Mouse (Mus musculus): ENCODE measurements around the gene Fxn. TPM values are rescaled to one million over a fixed set of nuclear protein-coding genes. Genes with fewer than 3 reads are reported as not detected.
A peak's percentile ranks its signal among the peaks of the same experiment; 100 is the strongest.
"Not testable (repeated sequence)": the region's sequence is repeated elsewhere in the genome, so short reads cannot be mapped to it uniquely, and the experiment has no call there.

Gene Fxn
- polyA plus RNA-seq, 1 experiment: 17.6 TPM

- Histone ChIP-seq H3K4me2 (ENCODE audit: low read depth) (no peak overlapping the region), H3K27me3 (ENCODE audit: control insufficient read depth, insufficient read depth, insufficient read length) (no peaks in the 10 kb centered on the region), H3K4me3 (no peak overlapping the region), H3ac (ENCODE audit: control insufficient read depth, insufficient read length) (no peak overlapping the region), H3K36me3 (ENCODE audit: control insufficient read depth, insufficient read depth) (no peaks in the 10 kb centered on the region), H3K79me2 (ENCODE audit: control insufficient read depth, insufficient read depth) (no peaks in the 10 kb centered on the region)
- no peak for TF ChIP-seq SRF (IDR thresholded peaks at IDR 0.05; ENCODE audit: control insufficient read depth, insufficient read length, low read depth)
- TF ChIP-seq MYOD1 (IDR thresholded peaks at IDR 0.05; ENCODE audit: control insufficient read depth in 1 of 3, insufficient read length in 2 of 3, low read depth in 2 of 3): no peak
- TF ChIP-seq MYOG (IDR thresholded peaks at IDR 0.05; ENCODE audit: control insufficient read depth in 1 of 3, insufficient read depth in 1 of 3, insufficient read length in 2 of 3, low read depth in 2 of 3): no peak
- TF ChIP-seq REST (IDR thresholded peaks at IDR 0.05; ENCODE audit: insufficient read depth, insufficient read length): no peak
- TF ChIP-seq E2F4 (IDR thresholded peaks at IDR 0.05; ENCODE audit: insufficient read depth): no peak
- no peak for TF ChIP-seq TCF3 (IDR thresholded peaks at IDR 0.05; ENCODE audit: insufficient read length, low read depth)
- no peak for TF ChIP-seq USF1 (IDR thresholded peaks at IDR 0.05; ENCODE audit: low read depth)
- no peak for TF ChIP-seq MAX (IDR thresholded peaks at IDR 0.05; ENCODE audit: low read depth)
- TF ChIP-seq POLR2A (IDR thresholded peaks at IDR 0.05; ENCODE audit: insufficient read length, low read depth): no peak
- TF ChIP-seq CEBPB (IDR thresholded peaks at IDR 0.05; ENCODE audit: insufficient read depth, poor library complexity, severe bottlenecking): no peak
- no peak for TF ChIP-seq POLR2AphosphoS2 (IDR thresholded peaks at IDR 0.05; ENCODE audit: insufficient read length, low read depth)
Measured at GRCm38 (mm10) chr19:24241271-24241670, 39.1 kb downstream of the Fxn start.

DNA sequence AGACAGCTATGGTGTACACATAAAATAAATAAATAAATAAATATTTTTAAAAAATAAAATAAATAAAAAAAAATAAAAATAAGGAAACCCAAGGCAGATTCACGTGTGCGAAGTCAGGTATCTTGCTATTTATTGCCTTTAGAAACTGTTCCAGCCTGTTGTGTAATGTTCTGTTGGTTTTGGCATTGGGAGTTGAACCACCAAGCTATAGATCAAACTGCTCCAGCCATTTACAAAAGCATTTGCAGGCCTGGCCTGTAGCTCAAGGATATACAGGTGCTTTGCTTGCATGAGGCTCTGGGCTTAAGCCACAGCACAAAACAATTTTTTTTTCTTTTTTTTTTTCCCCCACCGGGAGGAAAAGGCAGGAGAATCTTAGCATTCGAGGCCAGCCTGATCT is 42.4 kb downstream of the Fxn start:
- Histone ChIP-seq H3K79me2 (ENCODE audit: control insufficient read depth, insufficient read depth) (no peaks in the 10 kb centered on the region), H3K4me3 (no peak overlapping the region), H3K4me2 (ENCODE audit: low read depth) (no peak overlapping the region), H3K27me3 (ENCODE audit: control insufficient read depth, insufficient read depth, insufficient read length) (no peaks in the 10 kb centered on the region), H3K36me3 (ENCODE audit: control insufficient read depth, insufficient read depth) (no peaks in the 10 kb centered on the region), H3ac (ENCODE audit: control insufficient read depth, insufficient read length) (no peak overlapping the region)
- TF ChIP-seq TCF12 (IDR thresholded peaks at IDR 0.05; ENCODE audit: insufficient read depth, poor library complexity, severe bottlenecking) (no peak), REST (IDR thresholded peaks at IDR 0.05; ENCODE audit: insufficient read depth, insufficient read length) (no peak)

DNA sequence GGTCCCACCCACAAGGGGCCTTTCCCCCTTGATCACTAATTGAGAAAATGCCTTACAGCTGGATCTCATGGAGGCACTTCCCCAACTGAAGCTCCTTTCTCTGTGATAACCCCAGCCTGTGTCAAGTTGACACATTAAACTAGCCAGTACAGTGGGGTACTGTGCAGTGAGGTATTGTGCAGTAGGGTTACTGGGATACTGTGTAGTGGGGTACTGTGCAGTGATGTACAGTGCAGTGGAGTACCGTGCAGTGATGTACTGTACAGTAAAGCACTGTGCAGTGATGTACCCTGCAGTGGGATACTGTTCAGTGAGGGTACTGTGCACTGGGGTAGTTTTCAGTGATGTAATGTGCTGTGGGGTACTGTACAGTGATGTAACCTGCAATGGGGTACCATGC is 48.0 kb downstream of the Fxn start:
- H3K79me2 ChIP-seq (ENCODE audit: control insufficient read depth, insufficient read depth); H3K27me3 ChIP-seq (ENCODE audit: control insufficient read depth, insufficient read depth, insufficient read length); H3ac ChIP-seq (ENCODE audit: control insufficient read depth, insufficient read length); H3K4me2 ChIP-seq (ENCODE audit: low read depth); H3K4me3 ChIP-seq; H3K36me3 ChIP-seq (ENCODE audit: control insufficient read depth, insufficient read depth): not testable (repeated sequence)

GRCm38 (mm10) chr19:24225305-24225696 is 55.1 kb downstream of the Fxn start:
- TF ChIP-seq MAX (IDR thresholded peaks at IDR 0.05; ENCODE audit: low read depth) (no peak), POLR2A (IDR thresholded peaks at IDR 0.05; ENCODE audit: insufficient read length, low read depth) (no peak), POLR2AphosphoS2 (IDR thresholded peaks at IDR 0.05; ENCODE audit: insufficient read length, low read depth) (no peak), TCF12 (IDR thresholded peaks at IDR 0.05; ENCODE audit: insufficient read depth, poor library complexity, severe bottlenecking) (no peak), CEBPB (IDR thresholded peaks at IDR 0.05; ENCODE audit: insufficient read depth, poor library complexity, severe bottlenecking) (no peak), TCF3 (IDR thresholded peaks at IDR 0.05; ENCODE audit: insufficient read length, low read depth) (no peak), MYOG (IDR thresholded peaks at IDR 0.05; ENCODE audit: control insufficient read depth in 1 of 3, insufficient read depth in 1 of 3, insufficient read length in 2 of 3, low read depth in 2 of 3) (no peak), E2F4 (IDR thresholded peaks at IDR 0.05; ENCODE audit: insufficient read depth) (no peak), SRF (IDR thresholded peaks at IDR 0.05; ENCODE audit: control insufficient read depth, insufficient read length, low read depth) (no peak), USF1 (IDR thresholded peaks at IDR 0.05; ENCODE audit: low read depth) (no peak), MYOD1 (IDR thresholded peaks at IDR 0.05; ENCODE audit: control insufficient read depth in 1 of 3, insufficient read length in 2 of 3, low read depth in 2 of 3) (no peak), REST (IDR thresholded peaks at IDR 0.05; ENCODE audit: insufficient read depth, insufficient read length) (no peak)
- Histone ChIP-seq H3K4me2 (ENCODE audit: low read depth) (peak overlapping the region; percentile 55), H3K36me3 (ENCODE audit: control insufficient read depth, insufficient read depth) (no peaks in the 10 kb centered on the region), H3K79me2 (ENCODE audit: control insufficient read depth, insufficient read depth) (no peaks in the 10 kb centered on the region), H3ac (ENCODE audit: control insufficient read depth, insufficient read length) (no peak overlapping the region), H3K27me3 (ENCODE audit: control insufficient read depth, insufficient read depth, insufficient read length) (no peaks in the 10 kb centered on the region), H3K4me3 (no peak overlapping the region)

- H3K4me3 ChIP-seq: no peak within 1 kb of the TSS
- H3K27me3 ChIP-seq (ENCODE audit: control insufficient read depth, insufficient read depth, insufficient read length): no peaks in the 10 kb centered on the region
Measured at GRCm38 (mm10) chr19:24224500-24225304, 55.7 kb downstream of the Fxn start, which contains the start of gene Tjp2. Tjp2 (minus strand) TSS chr19:24225030.

More at GRCm38 (mm10) chr19:24224500-24225304, 55.7 kb downstream of the Fxn start, which contains the start of gene Tjp2:
- Histone ChIP-seq H3K4me2 (ENCODE audit: low read depth) (peak within 1 kb of the TSS; percentile 55), H3K79me2 (ENCODE audit: control insufficient read depth, insufficient read depth) (no peaks in the 10 kb centered on the region), H3ac (ENCODE audit: control insufficient read depth, insufficient read length) (no peak within 1 kb of the TSS), H3K36me3 (ENCODE audit: control insufficient read depth, insufficient read depth) (no peaks in the 10 kb centered on the region)
- no peak for TF ChIP-seq POLR2A (IDR thresholded peaks at IDR 0.05; ENCODE audit: insufficient read length, low read depth)
- TF ChIP-seq TCF12 (IDR thresholded peaks at IDR 0.05; ENCODE audit: insufficient read depth, poor library complexity, severe bottlenecking): no peak
- no peak for TF ChIP-seq CEBPB (IDR thresholded peaks at IDR 0.05; ENCODE audit: insufficient read depth, poor library complexity, severe bottlenecking)
- TF ChIP-seq TCF3 (IDR thresholded peaks at IDR 0.05; ENCODE audit: insufficient read length, low read depth): no peak
- no peak for TF ChIP-seq MYOG (IDR thresholded peaks at IDR 0.05; ENCODE audit: control insufficient read depth in 1 of 3, insufficient read depth in 1 of 3, insufficient read length in 2 of 3, low read depth in 2 of 3)
- no peak for TF ChIP-seq MAX (IDR thresholded peaks at IDR 0.05; ENCODE audit: low read depth)
- no peak for TF ChIP-seq REST (IDR thresholded peaks at IDR 0.05; ENCODE audit: insufficient read depth, insufficient read length)
